Mouse (Mus musculus) midbrain, embryonic 12.5 days (tissue): ENCODE measurements around the gene Emilin1. TPM values are rescaled to one million over a fixed set of nuclear protein-coding genes. Genes with fewer than 3 reads are reported as not detected.
A peak's percentile ranks its signal among the peaks of the same experiment; 100 is the strongest.

Experiments
- ATAC-seq: fragments of 200-750 bp; cut with Nextera tagmentation; 2 replicates; pipeline ENCODE4 v1.8.0; 2017; ENCODE audit warnings: low read depth, moderate TSS enrichment, moderate library complexity; ENCODE audit not compliant: low FRiP score
- H3K27ac ChIP-seq: fragments of 300-500 bp; sonication (generic); replicated peaks from 2 replicates; pipeline ENCODE4 v1.5.1; 2016; ENCODE audit warnings: mild to moderate bottlenecking
- H3K27me3 ChIP-seq: fragments of 300-500 bp; sonication (generic); 2 replicates; pipeline ENCODE4 v1.6.1; 2016; ENCODE audit warnings: mild to moderate bottlenecking
- H3K36me3 ChIP-seq: fragments of 300-500 bp; sonication (generic); 2 replicates; pipeline ENCODE4 v1.6.1; 2016
- H3K4me1 ChIP-seq: fragments of 300-500 bp; sonication (generic); 2 replicates; pipeline ENCODE4 v1.6.1; 2016
- H3K4me2 ChIP-seq: fragments of 300-500 bp; sonication (generic); replicated peaks from 2 replicates; pipeline ENCODE4 v1.6.1; 2016; ENCODE audit warnings: mild to moderate bottlenecking, moderate library complexity
- H3K4me3 ChIP-seq: fragments of 300-500 bp; sonication (generic); 2 replicates; pipeline ENCODE4 v1.5.1; 2016; ENCODE audit warnings: mild to moderate bottlenecking
- H3K9ac ChIP-seq: fragments of 300-500 bp; sonication (generic); replicated peaks from 2 replicates; pipeline ENCODE4 v1.6.1; 2016; ENCODE audit warnings: mild to moderate bottlenecking, moderate library complexity
- H3K9me3 ChIP-seq: fragments of 300-500 bp; sonication (generic); 2 replicates; pipeline ENCODE4 v1.6.1; 2016; ENCODE audit warnings: mild to moderate bottlenecking
- WGBS: fragments of 180-500 bp; shearing (Covaris S2); methylation state at CpG from one replicate; pipeline ENCODE4 v1.1.7; 2016; 5-methylcytosine and 5-hydroxymethylcytosine counted together
- polyA plus RNA-seq: library from polyadenylated mRNA; unstranded; fragments of >200 nt; fragmentation: Nextera tagmentation; extraction: Ambion mirVana; gene quantifications from 2 replicates; pipeline ENCODE4 v1.2.1, GENCODE M21; 2016

Emilin1 gene
- 49.8 and 79.9 TPM in 2 replicates for polyA plus RNA-seq

DNA sequence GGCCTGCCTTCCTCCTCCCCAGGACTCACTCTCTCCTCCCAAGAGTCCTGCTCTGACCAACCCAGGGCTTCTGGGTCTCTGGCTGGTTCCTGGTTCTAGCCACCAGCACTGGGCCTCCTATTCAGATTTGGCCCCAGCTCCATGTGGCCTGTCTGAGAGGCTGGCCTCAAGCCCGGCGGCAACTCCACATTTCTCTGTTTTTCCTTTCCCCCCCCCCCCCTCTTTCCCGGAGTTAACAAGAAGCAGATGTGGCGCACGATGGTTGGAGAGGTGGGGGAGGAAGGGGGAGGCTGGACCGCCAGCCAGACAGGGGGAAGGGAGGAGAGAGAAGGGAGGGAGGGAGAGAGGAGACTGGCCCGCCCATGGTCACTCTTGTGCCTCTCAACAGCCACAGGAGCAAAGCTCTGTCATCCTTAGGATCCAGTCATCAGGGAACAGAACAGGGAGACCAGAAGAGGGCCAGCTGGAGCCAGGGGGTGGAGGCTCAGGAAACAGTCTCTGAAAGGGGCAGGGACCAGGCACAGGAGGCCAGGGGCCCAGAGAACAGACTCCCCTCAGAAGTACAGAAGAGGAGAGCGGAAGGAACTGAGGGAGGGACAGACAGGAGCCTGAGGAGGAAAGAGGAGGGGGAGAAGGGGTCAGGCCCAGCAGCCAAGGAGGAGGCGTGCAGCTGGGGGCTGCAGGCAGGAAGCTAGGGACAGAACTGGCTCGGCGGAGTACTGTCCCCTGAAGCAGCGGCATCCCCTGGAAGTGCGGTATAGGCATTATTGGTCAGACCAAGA, at the start of gene Emilin1:
Gene Emilin1, plus strand, starts transcription at position 343 of the 782 bp plus-strand sequence.
- Histone ChIP-seq H3K27ac (peak within 1 kb of the TSS; percentile 79), H3K36me3 (no peaks in the 10 kb centered on the region), H3K4me1 (peaks cover 39% of the 10 kb centered on the region), H3K4me3 (peak within 1 kb of the TSS; percentile 14), H3K27me3 (peaks cover 3% of the 10 kb centered on the region; the same call in 1 of the 2 replicates), H3K4me2 (peak within 1 kb of the TSS; percentile 22; the same call in 1 of the 2 replicates), H3K9me3 (no peaks in the 10 kb centered on the region), H3K9ac (peak within 1 kb of the TSS; percentile 40)
- WGBS, result 26% methylated on average over 13 of the region's 13 CpGs
- ATAC-seq, result no peak

DNA sequence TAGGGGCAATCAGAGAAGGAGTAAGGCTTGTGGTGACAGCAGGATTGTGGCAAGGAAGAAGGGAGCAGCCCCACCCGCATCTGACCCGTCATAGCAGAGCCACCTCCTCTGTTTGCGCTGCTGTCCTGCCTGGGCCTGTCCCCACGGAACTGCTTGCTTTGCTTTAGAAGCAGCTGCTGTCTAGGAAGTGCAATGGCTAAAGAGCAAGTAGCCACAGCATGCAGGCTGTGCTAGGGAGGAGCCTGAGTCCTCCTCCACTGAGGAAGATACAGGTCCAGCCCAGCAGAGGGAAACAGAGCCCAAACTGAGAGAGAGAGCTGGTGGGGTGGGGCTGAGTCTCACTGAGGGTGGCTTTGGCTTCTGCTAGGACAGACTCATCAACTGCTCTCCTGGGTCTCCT, 49.4 kb upstream of the Emilin1 start:
- no peak overlapping the region for H3K9ac ChIP-seq
- peaks cover 49% of the 10 kb centered on the region for H3K36me3 ChIP-seq
- H3K4me2 ChIP-seq, result no peak overlapping the region
- peaks cover under 1% of the 10 kb centered on the region for H3K4me1 ChIP-seq
- H3K27me3 ChIP-seq, result no peaks in the 10 kb centered on the region
- 44% methylated on average over 4 of the region's 4 CpGs for WGBS
- ATAC-seq, result no peak
- no peak overlapping the region for H3K4me3 ChIP-seq
- no peaks in the 10 kb centered on the region for H3K9me3 ChIP-seq
- no peak overlapping the region for H3K27ac ChIP-seq

DNA sequence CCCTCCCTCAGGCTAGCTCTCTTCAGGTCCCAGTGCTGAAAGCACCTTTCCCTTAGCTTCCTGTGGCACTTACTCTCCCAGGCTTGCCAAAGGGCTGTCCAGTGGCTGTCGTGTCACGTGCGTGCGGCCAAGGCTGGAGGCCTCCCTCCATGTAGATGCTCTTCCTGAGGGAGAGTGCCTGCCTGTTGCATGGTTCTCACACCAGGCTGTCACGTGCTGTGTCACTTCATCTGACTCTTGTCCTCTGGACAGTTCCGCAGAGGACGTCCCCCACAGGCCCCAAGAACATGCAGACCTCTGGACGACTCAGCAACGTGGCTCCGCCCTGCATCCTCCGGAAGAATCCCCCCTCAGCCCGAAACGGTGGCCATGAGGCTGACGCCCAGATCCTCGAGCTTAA, 48.9 kb upstream of the Emilin1 start:
- H3K27me3 ChIP-seq, result no peaks in the 10 kb centered on the region
- H3K36me3 ChIP-seq, result peaks cover 49% of the 10 kb centered on the region
- no peak for ATAC-seq
- H3K27ac ChIP-seq, result no peak overlapping the region
- no peak overlapping the region for H3K4me3 ChIP-seq
- no peak overlapping the region for H3K9ac ChIP-seq
- WGBS, result 50% methylated on average over 15 of the region's 15 CpGs
- no peaks in the 10 kb centered on the region for H3K9me3 ChIP-seq
- peaks cover 4% of the 10 kb centered on the region for H3K4me1 ChIP-seq
- H3K4me2 ChIP-seq, result no peak overlapping the region

DNA sequence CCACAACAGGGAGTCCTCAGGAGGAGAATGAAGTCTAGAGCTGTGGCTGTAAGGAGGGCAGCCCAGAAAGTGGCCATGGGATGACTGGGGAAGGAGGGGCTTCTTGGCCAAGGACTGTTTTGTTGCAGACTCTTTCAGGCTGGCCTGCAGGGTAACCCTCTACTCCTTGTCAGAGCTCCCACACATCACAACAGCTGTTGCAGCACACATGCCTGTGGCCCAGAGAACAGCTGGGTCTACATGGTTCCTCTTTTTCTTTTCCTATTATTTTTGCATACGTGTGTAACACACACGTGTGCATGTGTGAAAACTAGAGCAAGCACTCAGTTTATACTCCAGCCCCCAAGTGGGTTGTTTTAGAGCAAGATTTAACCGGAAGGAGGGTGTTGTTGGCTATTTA, 46.3 kb upstream of the Emilin1 start:
- no peak overlapping the region for H3K4me2 ChIP-seq
- 90% methylated on average over 3 of the region's 3 CpGs for WGBS
- H3K4me3 ChIP-seq, result no peak overlapping the region
- no peak overlapping the region for H3K9ac ChIP-seq
- H3K27me3 ChIP-seq, result no peaks in the 10 kb centered on the region
- H3K4me1 ChIP-seq, result peaks cover 13% of the 10 kb centered on the region
- H3K9me3 ChIP-seq, result no peaks in the 10 kb centered on the region
- ATAC-seq, result no peak
- H3K27ac ChIP-seq, result no peak overlapping the region
- peaks cover 61% of the 10 kb centered on the region for H3K36me3 ChIP-seq

DNA sequence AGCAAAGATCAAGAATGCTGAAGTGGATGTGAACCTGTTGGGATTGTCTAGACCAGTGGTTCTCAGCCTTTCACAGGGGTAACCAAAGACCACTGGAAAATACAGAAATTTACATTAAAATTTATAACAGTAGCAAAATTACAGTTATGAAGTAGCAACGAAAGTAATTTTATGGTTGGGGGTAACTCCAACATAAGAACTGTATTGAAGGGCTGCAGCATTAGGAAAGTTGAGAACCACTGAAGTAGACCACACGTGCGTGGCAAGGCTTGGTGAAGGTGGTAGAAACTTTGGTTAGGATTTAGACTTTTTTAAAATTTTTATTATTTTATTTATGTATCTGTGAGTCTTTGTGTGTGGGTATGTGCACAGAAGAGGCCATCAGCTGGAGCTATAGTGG, 45.5 kb upstream of the Emilin1 start, which contains the start of gene Tmem214:
Gene Tmem214, plus strand, starts transcription at position 301 of the 400 bp plus-strand sequence.
- WGBS, result 98% methylated on average over 3 of the region's 3 CpGs
- ATAC-seq, result no peak
- peak within 1 kb of the TSS; percentile 88; the same call in 1 of the 2 replicates for H3K9ac ChIP-seq
- peaks cover 65% of the 10 kb centered on the region for H3K36me3 ChIP-seq
- 0 out of 2 replicates have a peak within 1 kb of the TSS, but pooled peaks have one; percentile 58 for H3K27ac ChIP-seq
- no peak within 1 kb of the TSS for H3K4me3 ChIP-seq
- peak within 1 kb of the TSS; percentile 88; the same call in 1 of the 2 replicates for H3K4me2 ChIP-seq
- H3K9me3 ChIP-seq, result no peaks in the 10 kb centered on the region
- H3K27me3 ChIP-seq, result no peaks in the 10 kb centered on the region
- peaks cover 13% of the 10 kb centered on the region for H3K4me1 ChIP-seq

DNA sequence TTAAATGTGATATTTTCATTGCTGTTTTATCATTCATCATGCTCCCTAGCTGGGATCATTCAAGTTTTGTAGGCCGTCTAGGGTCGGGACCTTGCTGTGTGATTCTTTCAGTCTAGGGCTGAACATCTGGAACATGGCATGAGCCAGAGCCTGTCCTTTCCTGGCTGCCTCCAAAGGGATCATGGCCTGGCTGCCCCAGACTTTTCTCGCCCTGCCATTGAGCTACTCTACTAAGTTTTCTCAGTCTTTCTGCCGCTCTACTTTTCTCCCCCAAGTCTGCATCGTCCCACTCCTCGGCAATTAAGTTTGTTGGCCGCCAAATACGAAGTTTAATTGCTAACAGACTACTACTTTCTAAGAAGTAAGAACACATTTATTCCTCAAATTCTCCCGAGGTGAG, 44.2 kb upstream of the Emilin1 start:
- Histone ChIP-seq H3K27ac (0 out of 2 replicates have a peak overlapping the region, but pooled peaks have one; percentile 58), H3K27me3 (no peaks in the 10 kb centered on the region), H3K4me3 (peak overlapping the region; percentile 92), H3K36me3 (peaks cover 66% of the 10 kb centered on the region), H3K4me2 (peak overlapping the region; percentile 88), H3K4me1 (peaks cover 13% of the 10 kb centered on the region), H3K9me3 (no peaks in the 10 kb centered on the region), H3K9ac (peak overlapping the region; percentile 88)
- WGBS, result 23% methylated on average over 9 of the region's 9 CpGs
- ATAC-seq, result no peak

DNA sequence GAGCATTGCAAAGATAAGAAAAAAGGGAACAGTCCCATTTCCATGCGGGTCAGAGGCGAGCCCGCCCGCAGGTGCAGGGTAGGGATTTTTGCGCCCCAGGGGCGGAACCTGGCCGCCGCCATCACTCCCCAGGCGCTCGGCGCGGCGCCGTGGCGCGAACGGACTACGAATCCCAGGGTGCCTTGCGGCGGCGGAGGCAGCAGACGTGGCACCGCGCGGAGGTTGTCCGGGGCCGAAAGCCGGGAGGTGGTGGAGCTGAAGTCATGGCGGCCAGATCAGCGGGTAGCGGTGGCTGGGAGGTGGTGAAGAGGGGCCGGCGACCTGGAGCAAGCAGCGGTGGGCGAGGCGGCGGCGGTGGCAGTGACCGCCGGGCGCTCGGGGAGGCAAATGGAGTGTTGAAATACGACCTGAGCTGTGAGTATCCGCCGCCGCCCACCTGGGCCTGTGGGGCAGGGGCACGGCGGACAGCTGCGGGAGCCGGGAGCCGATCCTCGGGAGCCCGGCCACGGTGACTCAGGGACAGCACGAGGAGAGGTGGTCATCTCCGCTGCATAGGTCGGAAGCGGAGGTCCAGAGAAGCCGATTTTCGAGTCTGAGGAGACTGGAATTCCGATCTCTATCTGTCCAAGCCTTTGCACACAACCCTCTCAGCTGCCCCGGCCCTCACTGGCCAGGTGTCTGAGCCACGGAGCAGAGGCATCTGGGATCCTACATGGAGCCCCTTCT, 43.6 kb upstream of the Emilin1 start:
- Histone ChIP-seq H3K27me3 (no peaks in the 10 kb centered on the region), H3K9me3 (no peaks in the 10 kb centered on the region), H3K4me1 (peaks cover 13% of the 10 kb centered on the region), H3K27ac (peak overlapping the region; percentile 58), H3K9ac (peak overlapping the region; percentile 88), H3K4me3 (peak overlapping the region; percentile 92), H3K36me3 (peaks cover 66% of the 10 kb centered on the region), H3K4me2 (peak overlapping the region; percentile 88)
- ATAC-seq, result peak; percentile 93
- under 1% methylated on average over 63 of the region's 63 CpGs for WGBS

DNA sequence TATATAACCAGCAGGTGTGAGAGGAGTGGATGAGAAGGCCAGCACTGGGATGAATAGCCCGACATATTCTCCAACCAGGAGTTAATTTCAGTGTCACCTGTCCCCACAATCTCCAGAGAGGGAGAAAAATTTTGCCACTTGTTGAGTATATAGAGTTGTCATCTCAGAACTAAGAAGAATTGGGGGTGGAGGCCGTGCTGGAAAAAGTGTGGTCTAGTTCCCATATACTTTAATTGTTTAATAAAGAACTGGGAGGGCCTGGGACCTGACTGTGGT, 43.1 kb upstream of the Emilin1 start:
- WGBS, result 33% methylated on average over 2 of the region's 2 CpGs
- H3K4me1 ChIP-seq, result peaks cover 13% of the 10 kb centered on the region

DNA sequence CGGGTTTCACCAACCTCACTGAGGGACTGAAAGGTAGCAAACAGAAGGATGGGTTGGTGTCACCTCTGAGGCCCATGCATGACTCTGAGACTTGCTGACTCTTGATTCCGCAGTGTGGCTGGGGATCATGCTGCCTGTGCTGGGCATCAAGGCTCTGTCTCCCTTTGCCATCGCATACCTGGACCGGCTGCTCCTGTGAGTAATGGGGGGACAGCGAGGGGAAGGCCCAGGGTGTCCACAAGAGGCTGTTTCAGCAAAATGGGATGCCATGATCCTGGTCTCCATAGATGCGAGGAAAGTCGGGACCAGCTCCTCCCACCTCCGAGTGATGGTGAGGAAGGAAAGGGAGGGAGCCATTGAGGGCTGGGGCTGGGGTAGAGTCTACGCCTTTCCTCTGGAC, 40.6 kb upstream of the Emilin1 start:
- Histone ChIP-seq H3K4me2 (no peak overlapping the region), H3K9me3 (no peaks in the 10 kb centered on the region), H3K9ac (no peak overlapping the region), H3K27me3 (no peaks in the 10 kb centered on the region), H3K36me3 (peaks cover 69% of the 10 kb centered on the region), H3K4me3 (no peak overlapping the region), H3K4me1 (peaks cover 13% of the 10 kb centered on the region), H3K27ac (no peak overlapping the region)
- 95% methylated on average over 9 of the region's 9 CpGs for WGBS
- ATAC-seq, result no peak

More for the DNA sequence above, 43.1 kb upstream of the Emilin1 start:
- Histone ChIP-seq H3K27me3 (no peaks in the 10 kb centered on the region), H3K9me3 (no peaks in the 10 kb centered on the region), H3K4me2 (peak overlapping the region; percentile 88), H3K4me3 (peak overlapping the region; percentile 92), H3K36me3 (peaks cover 66% of the 10 kb centered on the region), H3K9ac (peak overlapping the region; percentile 88), H3K27ac (peak overlapping the region; percentile 58; the same call in 1 of the 2 replicates)
- ATAC-seq, result no peak

DNA sequence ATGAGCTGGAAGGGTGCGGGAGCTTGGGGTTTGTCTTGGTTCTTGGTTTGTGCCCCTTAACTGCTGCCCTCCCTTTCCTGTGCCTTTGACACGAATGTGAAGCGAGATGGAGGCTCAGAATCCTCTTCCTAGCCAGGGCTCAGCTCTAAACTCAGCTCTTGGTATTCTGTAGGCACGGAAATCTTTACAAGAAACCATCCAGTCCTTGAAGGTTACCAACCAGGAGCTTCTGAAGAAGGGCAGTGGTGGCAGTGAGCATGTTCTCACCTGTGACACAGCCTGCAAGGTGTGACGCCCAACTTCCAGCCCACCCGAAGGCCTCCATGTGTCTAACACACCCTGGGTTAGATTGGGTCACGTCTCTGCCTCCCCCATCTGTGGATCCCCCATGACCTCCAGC, 38.8 kb upstream of the Emilin1 start:
- Histone ChIP-seq H3K4me3 (no peak overlapping the region), H3K9me3 (no peaks in the 10 kb centered on the region), H3K36me3 (peaks cover 75% of the 10 kb centered on the region), H3K4me2 (no peak overlapping the region), H3K9ac (no peak overlapping the region), H3K4me1 (peaks cover 10% of the 10 kb centered on the region), H3K27ac (no peak overlapping the region), H3K27me3 (no peaks in the 10 kb centered on the region)
- ATAC-seq, result no peak
- 91% methylated on average over 7 of the region's 7 CpGs for WGBS

DNA sequence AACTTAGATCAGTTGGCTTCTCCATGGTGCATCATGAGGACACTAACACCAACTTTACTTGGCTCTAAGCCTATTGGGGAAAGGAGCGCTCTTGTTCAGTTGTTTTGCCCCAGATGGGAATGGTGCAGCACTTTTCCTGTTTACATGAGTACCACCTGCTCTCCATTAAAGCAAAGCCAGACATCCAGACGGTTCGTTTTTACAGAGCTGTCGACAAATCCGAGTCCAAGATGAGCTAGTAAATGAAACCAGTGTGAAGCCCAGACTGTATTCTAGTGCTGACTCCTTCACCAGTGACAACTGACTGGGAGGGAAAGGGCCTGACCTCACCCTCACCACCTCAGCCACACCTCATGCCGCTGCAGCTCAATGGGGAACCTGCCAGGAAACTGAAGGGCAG, 34.6 kb upstream of the Emilin1 start:
- Histone ChIP-seq H3K27me3 (no peaks in the 10 kb centered on the region), H3K36me3 (peaks cover 45% of the 10 kb centered on the region), H3K27ac (no peak overlapping the region), H3K9me3 (no peaks in the 10 kb centered on the region), H3K4me2 (no peak overlapping the region), H3K4me3 (no peak overlapping the region), H3K9ac (no peak overlapping the region), H3K4me1 (no peaks in the 10 kb centered on the region)
- WGBS, result 72% methylated on average over 6 of the region's 6 CpGs
- ATAC-seq, result no peak

DNA sequence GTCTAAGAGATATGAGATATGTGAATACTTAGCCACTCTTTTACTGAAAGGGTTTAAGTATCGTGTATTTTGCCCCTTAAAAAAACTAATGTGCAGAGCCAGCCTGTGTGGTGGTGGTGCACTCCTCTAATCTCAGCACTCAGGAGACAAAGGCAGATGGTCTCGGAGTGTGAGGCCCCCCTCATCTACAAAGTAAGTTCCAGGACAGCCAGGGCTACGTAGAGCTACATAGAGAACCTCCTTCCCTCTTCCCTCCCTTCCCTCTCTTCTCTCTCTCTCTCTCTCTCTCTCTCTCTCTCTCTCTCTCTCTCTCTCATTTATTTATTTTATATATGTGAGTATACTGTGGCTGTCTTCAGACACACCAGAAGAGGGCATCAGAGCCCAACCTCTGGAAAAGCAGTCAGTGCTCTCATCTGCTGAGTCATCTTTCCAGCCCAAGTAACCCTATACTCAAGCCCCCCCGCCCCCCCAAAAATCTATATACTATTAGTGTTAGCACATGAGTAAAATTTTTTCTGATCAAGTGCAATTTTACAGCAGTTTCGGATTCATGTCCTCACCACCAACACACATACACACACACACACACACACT, 33.8 kb upstream of the Emilin1 start:
- Histone ChIP-seq H3K4me2 (no peak overlapping the region), H3K4me1 (no peaks in the 10 kb centered on the region), H3K4me3 (no peak overlapping the region), H3K9me3 (no peaks in the 10 kb centered on the region), H3K36me3 (peaks cover 37% of the 10 kb centered on the region), H3K27ac (no peak overlapping the region), H3K9ac (no peak overlapping the region), H3K27me3 (no peaks in the 10 kb centered on the region)
- WGBS, result 79% methylated on average over 5 of the region's 5 CpGs
- ATAC-seq, result no peak
